Mouse (Mus musculus): ENCODE data around the gene Sapcd1.

The Sapcd1 gene

GRCm38 (mm10) chr17:35031880-35032279, 4.1 kb upstream of the Sapcd1 start:
- intact Hi-C loops (cut with DNase I), result no loop called here

- intact Hi-C loops (cut with DNase I), result no loop called here
Measured at GRCm38 (mm10) chr17:35031272-35031671, 3.5 kb upstream of the Sapcd1 start.

DNA sequence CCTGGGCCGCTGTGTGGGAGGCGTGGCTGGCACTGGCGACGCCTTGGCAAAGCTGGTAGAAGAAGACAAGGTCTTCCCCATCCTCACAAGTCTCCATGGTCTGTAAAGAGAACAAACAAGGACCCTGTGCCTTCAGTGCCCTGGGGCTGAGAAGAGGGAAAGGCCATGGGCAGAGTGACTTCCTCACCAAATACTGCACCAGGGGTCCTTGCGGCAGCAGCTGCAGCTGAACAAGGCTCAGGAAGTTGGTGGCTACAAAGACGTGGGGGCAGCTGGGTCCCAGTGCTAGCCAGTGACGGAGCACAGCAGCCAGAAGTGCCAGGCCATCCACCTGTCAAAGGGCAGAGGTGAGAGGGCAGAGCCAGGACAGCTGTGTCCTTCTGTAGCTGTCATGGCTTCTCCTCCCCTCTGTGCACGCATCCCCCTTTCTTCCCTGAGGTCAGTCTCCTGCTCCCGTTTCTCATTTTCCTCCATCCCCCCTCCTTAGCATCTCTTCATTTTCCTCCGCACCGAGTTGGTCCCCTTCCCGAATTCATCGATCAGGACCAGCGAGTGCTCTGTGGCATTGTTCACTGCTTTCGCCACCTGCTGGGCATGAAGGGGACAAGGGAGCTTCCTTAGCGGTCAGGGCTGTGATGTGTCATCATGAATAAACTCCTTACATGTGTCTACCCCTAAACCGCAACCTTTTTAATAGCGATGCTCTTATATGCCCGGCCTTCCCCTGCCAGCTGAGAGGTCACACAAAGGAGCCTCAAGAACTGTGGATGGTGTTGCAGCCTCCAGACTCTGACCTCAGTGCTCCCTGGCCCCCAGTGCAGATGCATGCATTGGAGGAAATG, 2.1 kb upstream of the Sapcd1 start:
- intact Hi-C loops (cut with DNase I), result loop anchor here (10.0 kb wide), 1 partner anchor 205 kb away; the partner anchor contains the start of genes Atp6v1g2 and Nfkbil1

DNA sequence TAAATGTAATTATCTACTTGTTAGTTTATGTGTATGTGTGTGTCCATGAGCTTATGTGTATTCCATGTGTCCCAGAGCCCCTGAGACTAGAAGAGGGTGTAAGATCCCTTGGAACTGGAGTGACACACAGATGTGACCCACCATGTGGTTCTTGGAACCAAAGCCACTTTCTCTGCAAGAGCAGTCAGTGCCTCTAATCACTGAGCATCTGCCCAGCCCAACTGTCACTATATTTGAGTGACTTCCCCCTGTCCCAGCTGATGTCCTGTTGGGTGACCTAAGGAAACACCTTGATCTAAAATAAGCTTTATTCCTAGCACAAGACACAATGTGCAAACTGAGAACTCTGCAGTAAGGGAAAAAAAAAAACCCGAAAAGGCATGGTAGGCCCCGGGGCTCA, 499 bp upstream of the Sapcd1 start:
- intact Hi-C loops (cut with DNase I), result loop anchor here (10.0 kb wide), 1 partner anchor 206 kb away; the partner anchor contains the start of genes Atp6v1g2 and Nfkbil1

DNA sequence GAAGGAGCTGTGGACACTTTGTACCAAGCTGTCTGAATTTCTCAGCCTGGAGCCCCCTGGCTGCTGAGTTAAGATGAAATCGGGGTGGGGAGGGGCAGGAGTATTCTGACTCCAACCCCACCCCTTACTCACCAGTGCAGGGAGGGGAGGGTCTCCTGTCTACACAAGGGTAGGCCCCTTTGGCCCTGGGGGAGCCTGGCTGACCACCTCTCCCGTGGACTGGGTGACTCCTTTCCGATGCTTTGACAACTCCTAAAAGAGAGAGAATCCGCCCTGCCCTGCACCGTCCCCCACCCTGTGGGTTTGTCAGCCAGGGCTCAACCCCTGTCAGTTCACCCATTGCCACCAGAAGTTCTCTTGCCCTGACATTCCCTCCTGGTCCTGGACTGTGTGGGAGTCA, 1.6 kb downstream of the Sapcd1 start:
- intact Hi-C loops (cut with DNase I), result loop anchor here (10.0 kb wide), 1 partner anchor 209 kb away; the partner anchor contains the start of genes Atp6v1g2 and Nfkbil1

DNA sequence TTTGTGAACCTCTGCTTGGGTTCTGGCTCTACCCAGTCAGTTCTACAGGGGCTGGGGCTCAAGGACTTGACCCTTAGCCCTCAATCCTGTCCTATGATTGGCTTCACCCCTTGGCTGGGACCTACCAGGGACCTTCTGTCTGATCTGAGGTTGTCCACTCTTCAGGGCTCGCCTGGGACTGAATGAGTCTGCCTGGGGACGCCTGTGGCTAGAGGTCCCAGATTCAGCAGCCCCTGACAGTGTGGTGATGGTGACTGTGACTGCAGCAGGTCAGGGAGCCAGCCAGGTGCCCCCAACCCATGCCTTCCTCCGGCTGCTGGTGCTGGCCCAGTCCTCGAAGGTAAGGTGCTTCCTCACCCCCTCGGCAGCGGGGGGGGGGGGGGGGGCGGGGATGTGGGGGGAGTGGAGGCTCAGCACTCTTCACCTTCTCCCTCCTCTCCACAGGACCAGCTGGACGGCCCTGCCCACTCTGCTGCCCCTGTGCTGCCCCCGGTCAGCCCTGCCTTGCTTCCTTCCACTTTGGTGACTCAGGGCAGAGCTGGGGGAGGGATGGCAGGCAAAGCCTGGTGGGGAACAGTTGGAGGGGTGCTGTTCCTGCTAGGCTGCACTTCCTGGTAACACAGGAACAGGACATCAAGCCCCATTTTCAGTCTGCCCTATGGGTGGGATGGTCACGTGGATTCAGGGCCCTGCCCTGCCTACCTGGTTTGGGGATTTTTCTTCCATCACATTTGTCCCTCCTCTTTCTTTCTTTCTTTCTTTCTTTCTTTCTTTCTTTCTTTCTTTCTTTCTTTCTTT, 2.9 kb downstream of the Sapcd1 start:
- intact Hi-C loops (cut with DNase I), result loop anchor here (5.0 to 10.0 kb wide), 3 partner anchors 37 to 210 kb away; partner anchors contain the start of genes Atp6v1g2, Ly6g5c and Nfkbil1

DNA sequence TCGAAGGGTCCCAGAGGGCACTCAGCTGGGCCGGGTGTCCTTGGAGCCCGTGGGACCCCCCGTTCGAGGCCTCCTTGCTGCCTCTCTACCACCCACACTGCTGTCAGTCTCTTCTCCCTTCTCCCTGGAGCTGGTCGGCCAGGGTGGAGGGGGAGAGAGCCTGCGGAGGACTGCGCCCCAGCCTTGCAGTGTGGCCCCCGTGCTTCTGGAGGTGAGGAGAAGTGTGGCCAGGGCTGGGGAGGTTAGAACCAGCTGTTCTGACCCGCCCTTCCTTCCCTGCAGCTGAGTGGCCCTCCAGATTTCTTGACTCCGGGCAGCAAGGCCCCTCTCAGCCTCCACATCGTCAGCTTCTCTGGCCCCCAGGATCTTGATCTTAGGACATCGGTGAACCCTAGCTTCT, 3.6 kb downstream of the Sapcd1 start:
- intact Hi-C loops (cut with DNase I), result loop anchor here (5.0 to 10.0 kb wide), 3 partner anchors 38 to 211 kb away; partner anchors contain the start of genes Atp6v1g2, Ly6g5c and Nfkbil1

- intact Hi-C loops (cut with DNase I), result loop anchor here (5.0 to 10.0 kb wide), 3 partner anchors 39 to 211 kb away; partner anchors contain the start of genes Atp6v1g2, Ly6g5c and Nfkbil1
Measured at GRCm38 (mm10) chr17:35023756-35024155, 4.1 kb downstream of the Sapcd1 start.

GRCm38 (mm10) chr17:35023221-35023620, 4.6 kb downstream of the Sapcd1 start:
- intact Hi-C loops (cut with DNase I), result loop anchor here (5.0 to 10.0 kb wide), 3 partner anchors 39 to 212 kb away; partner anchors contain the start of genes Atp6v1g2, Ly6g5c and Nfkbil1

DNA sequence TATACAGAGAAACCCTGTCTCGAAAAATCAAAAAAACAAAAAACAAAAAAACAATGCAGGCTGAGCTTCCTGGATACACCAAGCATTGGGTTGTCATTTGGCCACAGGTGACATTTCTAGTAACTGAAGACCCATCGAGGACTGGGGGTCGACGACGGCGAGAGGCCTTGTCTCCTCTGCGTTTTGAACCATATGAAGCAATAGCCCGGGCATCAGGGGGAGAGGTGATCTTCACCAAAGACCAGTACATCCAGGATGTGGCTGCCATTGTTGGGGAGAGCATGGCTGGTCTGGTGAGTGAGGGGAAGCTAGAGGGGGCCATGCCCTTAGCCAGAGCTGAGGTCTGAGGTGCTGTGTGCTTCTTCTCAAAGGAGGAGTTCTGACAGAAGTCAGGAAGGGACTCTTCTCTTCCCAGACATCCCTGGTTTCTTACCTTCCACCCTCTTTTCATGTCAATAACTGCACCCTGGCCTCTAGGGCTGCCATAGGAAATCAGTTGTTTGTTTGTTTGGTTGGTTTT, 5.2 kb downstream of the Sapcd1 start:
- intact Hi-C loops (cut with DNase I), result loop anchor here (5.0 to 10.0 kb wide), 3 partner anchors 40 to 212 kb away; partner anchors contain the start of genes Atp6v1g2, Ly6g5c and Nfkbil1

- intact Hi-C loops (cut with DNase I), result loop anchor here (5.0 to 10.0 kb wide), 3 partner anchors 40 to 213 kb away; partner anchors contain the start of genes Atp6v1g2, Ly6g5c and Nfkbil1
Measured at GRCm38 (mm10) chr17:35021842-35022477, 5.9 kb downstream of the Sapcd1 start.

GRCm38 (mm10) chr17:35021163-35021808, 6.5 kb downstream of the Sapcd1 start:
- intact Hi-C loops (cut with DNase I), result loop anchor here (5.0 to 10.0 kb wide), 3 partner anchors 41 to 214 kb away; partner anchors contain the start of genes Atp6v1g2, Ly6g5c and Nfkbil1

DNA sequence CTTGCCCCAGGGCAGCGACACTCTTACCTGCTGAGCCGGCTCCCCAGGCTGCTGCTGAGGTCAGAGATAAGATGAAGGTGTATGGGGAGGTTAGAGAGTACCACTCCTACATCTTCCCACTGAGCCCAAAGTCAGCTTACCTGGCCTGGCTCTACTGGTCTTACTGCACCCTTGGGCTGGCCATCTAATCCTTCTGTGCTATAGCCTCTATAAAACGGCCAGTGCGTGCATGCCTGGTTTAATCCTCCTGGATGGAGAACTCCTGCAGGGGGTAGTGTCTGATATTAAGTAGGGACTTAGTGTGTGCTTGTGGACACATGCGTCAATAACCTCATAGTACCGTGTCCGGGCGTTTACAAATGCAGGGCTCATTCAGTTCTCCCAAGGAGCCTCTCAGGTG, 7.3 kb downstream of the Sapcd1 start:
- intact Hi-C loops (cut with DNase I), result loop anchor here (5.0 to 10.0 kb wide), 3 partner anchors 42 to 214 kb away; partner anchors contain the start of genes Atp6v1g2, Ly6g5c and Nfkbil1

- intact Hi-C loops (cut with DNase I), result loop anchor here (5.0 to 10.0 kb wide), 3 partner anchors 42 to 215 kb away; partner anchors contain the start of genes Atp6v1g2, Ly6g5c and Nfkbil1
Measured at GRCm38 (mm10) chr17:35019894-35020293, 7.9 kb downstream of the Sapcd1 start.

DNA sequence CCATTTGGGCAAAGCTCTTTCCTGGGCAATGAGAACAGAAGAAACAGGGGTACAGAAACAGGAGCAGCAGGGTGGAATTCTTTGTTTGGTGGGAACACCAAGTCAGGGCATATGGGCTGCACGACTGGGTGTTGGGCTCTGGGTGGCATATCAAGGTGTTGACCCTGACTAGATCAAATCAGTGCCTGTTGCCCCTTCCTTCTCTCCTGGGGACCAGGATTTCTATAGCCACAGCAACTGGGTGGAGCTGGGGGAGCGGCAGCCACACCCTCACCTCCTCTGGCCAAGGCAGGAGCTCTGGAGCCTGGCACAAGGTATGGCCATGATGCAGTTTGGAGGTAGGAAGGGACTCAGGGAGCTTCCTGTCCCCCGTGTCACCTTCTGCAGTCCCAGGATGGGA, 9.6 kb downstream of the Sapcd1 start:
- intact Hi-C loops (cut with DNase I), result no loop called here

DNA sequence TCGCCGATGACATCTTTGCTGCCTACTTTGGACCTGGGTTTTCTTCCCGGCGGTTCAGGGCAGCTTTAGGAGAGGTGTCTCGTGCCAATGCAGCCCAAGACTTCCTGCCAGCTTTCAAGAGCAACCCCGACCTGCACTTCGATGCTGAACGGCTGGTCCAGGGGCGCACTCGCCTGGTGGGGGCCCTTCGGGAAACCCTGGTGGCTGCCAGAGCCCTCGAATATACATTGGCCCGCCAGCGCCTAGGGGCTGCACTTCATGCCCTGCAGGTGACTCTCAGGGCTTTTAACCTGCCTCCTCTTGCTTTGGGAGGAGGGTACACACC, 10.1 kb downstream of the Sapcd1 start:
- intact Hi-C loops (cut with DNase I), result no loop called here

GRCm38 (mm10) chr17:35016791-35017705, 10.8 kb downstream of the Sapcd1 start:
- intact Hi-C loops (cut with DNase I), result no loop called here

DNA sequence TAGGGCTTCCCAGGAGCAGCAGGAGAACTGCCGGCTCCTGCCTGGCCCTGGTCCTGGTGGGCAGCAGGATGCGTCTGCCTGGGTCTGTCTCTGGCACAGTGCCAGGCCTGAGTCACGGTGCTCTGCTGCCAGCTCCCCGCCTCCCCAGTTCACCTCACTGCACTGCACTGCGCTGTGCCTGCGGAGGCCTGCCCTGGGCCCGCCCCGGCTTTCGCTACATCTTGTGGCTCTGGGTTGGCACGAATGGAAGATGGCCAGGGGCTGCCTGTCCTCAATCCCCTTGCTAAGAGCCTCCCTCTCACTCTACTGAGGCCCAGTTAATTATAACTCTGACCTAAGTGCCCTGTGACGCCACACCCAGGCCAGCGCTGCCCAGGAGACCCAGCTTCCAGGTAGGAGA, 11.4 kb downstream of the Sapcd1 start, which contains the start of gene Vwa7:
Vwa7 (plus strand) TSS at position 204 of the 400 bp plus-strand sequence.
- intact Hi-C loops (cut with DNase I), result no loop called here

DNA sequence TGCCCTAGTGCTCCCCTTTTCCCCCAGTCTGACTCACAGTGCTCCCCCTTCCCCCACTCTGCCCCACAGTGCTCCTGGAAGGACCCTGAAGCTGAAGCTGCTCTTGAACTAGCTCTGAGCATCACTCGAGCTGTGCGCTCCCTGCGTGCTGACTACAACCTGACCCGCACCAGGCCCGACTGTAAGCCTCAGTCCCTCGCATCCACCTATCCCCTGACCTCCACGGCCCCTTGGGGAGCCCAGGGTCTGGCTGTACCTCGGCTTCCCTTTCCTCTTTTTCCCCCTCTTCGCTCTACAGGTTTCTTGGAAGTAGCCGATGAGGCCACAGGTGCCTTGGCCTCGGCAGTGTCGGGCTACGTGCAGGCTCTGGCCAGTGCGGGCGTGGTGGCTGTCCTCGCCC, 12.5 kb downstream of the Sapcd1 start:
- intact Hi-C loops (cut with DNase I), result no loop called here
